Mouse (Mus musculus): ENCODE results near the gene Epb41l4b. TPM values are rescaled to one million over a fixed set of nuclear protein-coding genes. Genes with fewer than 3 reads are reported as not detected.
A peak's percentile ranks its signal among the peaks of the same experiment; 100 is the strongest.

Gene Epb41l4b
- total and polyA plus RNA-seq, 2 experiments from 2014 or later: 1.8 to 6.2 TPM

DNA sequence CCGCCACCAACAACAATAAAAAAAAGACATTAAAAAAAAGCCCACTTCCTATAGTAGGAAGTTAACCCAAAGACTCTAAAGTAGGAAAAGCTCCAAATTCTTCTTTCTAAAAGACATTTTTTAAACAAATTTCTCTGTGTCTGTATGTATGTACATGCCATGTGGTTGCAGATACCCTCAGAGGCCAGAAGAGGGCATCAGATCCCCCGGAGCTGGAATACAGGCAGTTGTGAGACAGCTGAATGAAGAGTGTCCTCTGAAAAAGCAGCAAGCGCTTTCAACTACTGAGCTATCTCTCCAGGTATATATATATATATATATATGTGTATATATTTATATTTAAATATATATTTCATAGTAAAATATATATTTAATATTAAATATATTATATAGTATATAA lies 121.9 kb downstream of the Epb41l4b start:
- Histone ChIP-seq H3K9ac (no peak overlapping the region), H3K27me3 (ENCODE audit: insufficient read depth, low read length) (no peaks in the 10 kb centered on the region), H3K9me3 (ENCODE audit: low read length) (no peaks in the 10 kb centered on the region), H3K4me2 (ENCODE audit: low read depth) (no peak overlapping the region), H3K27ac (ENCODE audit: low read depth, low read length) (no peak overlapping the region), H3K36me3 (ENCODE audit: insufficient read depth) (no peaks in the 10 kb centered on the region), H3K4me3 (ENCODE audit: low read depth, low read length) (no peak overlapping the region), H3K4me1 (ENCODE audit: insufficient read depth) (no peaks in the 10 kb centered on the region)
- WGBS: 91% methylated on average over 3 of the region's 3 CpGs
- TF ChIP-seq CTCF (IDR thresholded peaks at IDR 0.05; ENCODE audit: low read depth): peak; percentile 35; the same call in 1 of the 2 replicates
- no peak for ATAC-seq
- no peak for DNase-seq

GRCm38 (mm10) chr4:57017229-57017628 lies 126.0 kb downstream of the Epb41l4b start:
- no peaks in the 10 kb centered on the region for H3K36me3 ChIP-seq (ENCODE audit: insufficient read depth)
- peak; percentile 66 for ATAC-seq
- whole genome bisulfite sequencing: 25% methylated on average over 5 of the region's 5 CpGs
- peak; percentile 56 for DNase-seq
- H3K4me1 ChIP-seq (ENCODE audit: insufficient read depth): no peaks in the 10 kb centered on the region
- no peak overlapping the region for H3K4me3 ChIP-seq (ENCODE audit: low read depth, low read length)
- H3K4me2 ChIP-seq (ENCODE audit: low read depth): no peak overlapping the region
- peak; percentile 75 for TF ChIP-seq CTCF (IDR thresholded peaks at IDR 0.05; ENCODE audit: low read depth)
- no peaks in the 10 kb centered on the region for H3K9me3 ChIP-seq (ENCODE audit: low read length)
- no peak overlapping the region for H3K9ac ChIP-seq
- H3K27ac ChIP-seq (ENCODE audit: low read depth, low read length): no peak overlapping the region
- no peaks in the 10 kb centered on the region for H3K27me3 ChIP-seq (ENCODE audit: insufficient read depth, low read length)

DNA sequence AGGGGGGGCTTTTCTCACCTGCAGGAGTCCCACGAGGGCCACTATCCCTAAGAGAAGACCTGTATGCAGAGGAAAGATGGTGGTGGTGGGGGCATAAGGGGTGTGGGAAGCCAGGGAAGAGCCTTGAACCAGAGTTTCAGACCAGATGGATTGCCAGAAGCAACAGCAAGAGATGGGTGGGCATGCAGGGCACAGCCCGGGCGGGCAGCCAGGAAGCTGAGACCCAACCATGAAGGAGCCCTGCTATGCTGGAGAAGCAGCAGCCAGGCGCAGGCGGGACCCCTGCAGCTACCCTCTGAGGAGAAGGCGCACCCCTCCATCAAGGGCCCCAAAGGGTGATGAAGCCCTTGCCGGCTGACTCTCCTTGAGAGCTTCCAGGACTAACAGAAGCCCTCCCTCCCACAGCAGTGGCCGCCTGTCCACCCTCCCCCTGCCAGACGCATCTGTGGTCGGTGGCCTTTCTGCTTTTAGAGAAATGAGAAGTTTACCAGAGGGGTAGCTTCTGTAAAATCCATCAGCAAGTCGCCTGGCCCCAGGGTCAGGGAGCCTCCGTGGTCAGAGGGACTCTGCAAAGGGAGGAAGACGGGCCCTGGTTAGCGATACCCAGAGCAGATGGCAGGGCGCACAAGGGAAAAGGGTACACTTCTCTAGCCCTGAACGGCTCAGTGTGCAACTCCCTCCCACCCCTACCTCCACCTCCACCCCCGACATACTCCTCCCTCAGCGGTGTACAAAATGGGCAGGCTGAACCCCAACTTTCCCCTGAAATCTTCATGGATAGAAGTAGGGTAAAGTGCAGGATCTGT lies 126.7 kb downstream of the Epb41l4b start:
- WGBS: 56% methylated on average over 18 of the region's 18 CpGs
- Histone ChIP-seq H3K4me2 (ENCODE audit: low read depth) (no peak overlapping the region), H3K27me3 (ENCODE audit: insufficient read depth, low read length) (no peaks in the 10 kb centered on the region), H3K4me3 (ENCODE audit: low read depth, low read length) (no peak overlapping the region), H3K4me1 (ENCODE audit: insufficient read depth) (no peaks in the 10 kb centered on the region), H3K9ac (no peak overlapping the region), H3K36me3 (ENCODE audit: insufficient read depth) (no peaks in the 10 kb centered on the region), H3K27ac (ENCODE audit: low read depth, low read length) (no peak overlapping the region), H3K9me3 (ENCODE audit: low read length) (no peaks in the 10 kb centered on the region)
- no peak for DNase-seq
- TF ChIP-seq CTCF (IDR thresholded peaks at IDR 0.05; ENCODE audit: low read depth): no peak
- no peak for ATAC-seq

DNA sequence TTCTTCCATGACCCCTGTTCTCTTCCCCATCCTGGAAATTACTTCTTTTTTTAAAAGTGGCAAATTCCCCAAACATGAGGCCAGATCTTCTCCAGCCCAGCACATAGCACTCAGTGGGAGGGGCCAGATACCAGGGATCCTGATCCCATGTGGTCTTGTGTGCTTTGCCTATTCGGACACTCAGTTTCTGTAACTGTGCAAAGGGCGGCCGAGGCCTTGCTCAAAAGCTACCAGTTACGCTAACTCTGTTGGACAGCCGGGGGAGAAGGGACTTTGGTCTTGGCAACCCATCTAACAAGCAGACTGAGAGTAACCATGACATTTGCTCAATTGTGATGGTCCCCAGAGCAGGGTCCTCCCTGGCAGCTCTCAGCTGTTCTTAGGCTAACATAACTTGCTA lies 128.2 kb downstream of the Epb41l4b start:
- Histone ChIP-seq H3K4me1 (ENCODE audit: insufficient read depth) (no peaks in the 10 kb centered on the region), H3K27ac (ENCODE audit: low read depth, low read length) (no peak overlapping the region), H3K36me3 (ENCODE audit: insufficient read depth) (no peaks in the 10 kb centered on the region), H3K4me3 (ENCODE audit: low read depth, low read length) (no peak overlapping the region), H3K9me3 (ENCODE audit: low read length) (no peaks in the 10 kb centered on the region), H3K27me3 (ENCODE audit: insufficient read depth, low read length) (no peaks in the 10 kb centered on the region), H3K9ac (no peak overlapping the region), H3K4me2 (ENCODE audit: low read depth) (no peak overlapping the region)
- DNase-seq (no peak), ATAC-seq (no peak)
- WGBS: 91% methylated on average over 5 of the region's 5 CpGs
- no peak for TF ChIP-seq CTCF (IDR thresholded peaks at IDR 0.05; ENCODE audit: low read depth)

- TF ChIP-seq CTCF (IDR thresholded peaks at IDR 0.05; ENCODE audit: low read depth): no peak
- DNase-seq: no peak
- Histone ChIP-seq H3K27me3 (ENCODE audit: insufficient read depth, low read length) (no peaks in the 10 kb centered on the region), H3K4me1 (ENCODE audit: insufficient read depth) (no peaks in the 10 kb centered on the region), H3K36me3 (ENCODE audit: insufficient read depth) (no peaks in the 10 kb centered on the region), H3K4me2 (ENCODE audit: low read depth) (no peak overlapping the region), H3K9ac (no peak overlapping the region), H3K4me3 (ENCODE audit: low read depth, low read length) (no peak overlapping the region), H3K27ac (ENCODE audit: low read depth, low read length) (no peak overlapping the region), H3K9me3 (ENCODE audit: low read length) (no peaks in the 10 kb centered on the region)
- no peak for ATAC-seq
- 54% methylated on average over 8 of the region's 8 CpGs for WGBS
Observed at GRCm38 (mm10) chr4:57011454-57012046, 131.7 kb downstream of the Epb41l4b start.

DNA sequence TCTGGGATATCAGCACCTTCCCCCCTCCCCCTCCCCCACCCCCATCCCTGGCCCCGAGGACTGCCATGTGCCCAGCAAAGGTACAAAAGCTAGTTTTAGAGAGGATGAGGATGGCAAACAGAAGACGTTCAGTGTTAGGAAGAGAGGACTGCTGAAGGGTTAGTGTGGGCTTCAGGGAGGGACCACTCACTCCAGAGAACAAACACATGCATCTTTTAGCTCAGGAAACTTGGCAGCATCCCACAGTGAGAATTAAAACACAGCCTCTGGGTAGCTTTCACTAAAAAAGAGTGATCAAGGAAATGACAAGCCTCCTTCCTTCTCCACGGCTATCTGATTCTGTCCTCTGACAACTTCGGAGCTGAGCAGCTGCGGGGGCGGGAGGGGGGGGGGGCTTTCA lies 132.3 kb downstream of the Epb41l4b start:
- no peaks in the 10 kb centered on the region for H3K36me3 ChIP-seq (ENCODE audit: insufficient read depth)
- H3K27ac ChIP-seq (ENCODE audit: low read depth, low read length): no peak overlapping the region
- no peak overlapping the region for H3K4me2 ChIP-seq (ENCODE audit: low read depth)
- H3K4me1 ChIP-seq (ENCODE audit: insufficient read depth): no peaks in the 10 kb centered on the region
- no peak overlapping the region for H3K4me3 ChIP-seq (ENCODE audit: low read depth, low read length)
- H3K9me3 ChIP-seq (ENCODE audit: low read length): no peaks in the 10 kb centered on the region
- ATAC-seq: peak; percentile 29; the same call in 1 of the 2 replicates
- no peak overlapping the region for H3K9ac ChIP-seq
- TF ChIP-seq CTCF (IDR thresholded peaks at IDR 0.05; ENCODE audit: low read depth): no peak
- H3K27me3 ChIP-seq (ENCODE audit: insufficient read depth, low read length): no peaks in the 10 kb centered on the region
- DNase-seq: peak; percentile 34
- WGBS: 8% methylated on average over 6 of the region's 6 CpGs

- ATAC-seq (peak; percentile 51), DNase-seq (no peak)
- TF ChIP-seq CTCF (IDR thresholded peaks at IDR 0.05; ENCODE audit: low read depth): no peak
- no peak overlapping the region for H3K9ac ChIP-seq
- no peaks in the 10 kb centered on the region for H3K9me3 ChIP-seq (ENCODE audit: low read length)
- H3K27ac ChIP-seq (ENCODE audit: low read depth, low read length): no peak overlapping the region
- H3K27me3 ChIP-seq (ENCODE audit: insufficient read depth, low read length): no peaks in the 10 kb centered on the region
- H3K4me3 ChIP-seq (ENCODE audit: low read depth, low read length): no peak overlapping the region
- H3K36me3 ChIP-seq (ENCODE audit: insufficient read depth): no peaks in the 10 kb centered on the region
- WGBS: 41% methylated on average over 5 of the region's 5 CpGs
- no peaks in the 10 kb centered on the region for H3K4me1 ChIP-seq (ENCODE audit: insufficient read depth)
- H3K4me2 ChIP-seq (ENCODE audit: low read depth): no peak overlapping the region
Observed at GRCm38 (mm10) chr4:57010425-57010824, 132.8 kb downstream of the Epb41l4b start.

All from forebrain, postnatal 0 days (tissue).